Mouse (Mus musculus): Measurements from ENCODE around the gene Tor1aip2.

The Tor1aip2 gene

DNA sequence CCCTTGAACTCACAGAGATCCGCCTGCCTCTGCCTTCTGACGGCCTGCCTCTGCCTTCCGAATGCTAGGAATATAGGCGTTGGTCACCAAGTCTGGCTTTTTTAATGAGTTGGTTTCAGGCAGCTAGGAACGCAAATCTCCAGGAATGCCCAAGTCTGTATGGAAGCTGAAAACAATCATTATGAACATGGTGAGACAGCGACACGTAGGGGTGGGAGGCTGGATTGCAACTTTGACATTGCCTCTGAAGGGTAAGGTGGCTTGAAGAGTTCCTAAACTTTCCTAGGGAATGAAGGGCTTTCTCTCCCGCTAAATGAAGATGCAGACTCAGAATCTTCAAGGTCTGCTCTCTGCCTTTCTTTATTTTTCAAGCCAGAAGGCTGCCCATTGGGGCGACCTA is 75.9 kb downstream of the Tor1aip2 start:
- no peak for DNase-seq (ENCODE audit: low read depth, low spot score)

DNA sequence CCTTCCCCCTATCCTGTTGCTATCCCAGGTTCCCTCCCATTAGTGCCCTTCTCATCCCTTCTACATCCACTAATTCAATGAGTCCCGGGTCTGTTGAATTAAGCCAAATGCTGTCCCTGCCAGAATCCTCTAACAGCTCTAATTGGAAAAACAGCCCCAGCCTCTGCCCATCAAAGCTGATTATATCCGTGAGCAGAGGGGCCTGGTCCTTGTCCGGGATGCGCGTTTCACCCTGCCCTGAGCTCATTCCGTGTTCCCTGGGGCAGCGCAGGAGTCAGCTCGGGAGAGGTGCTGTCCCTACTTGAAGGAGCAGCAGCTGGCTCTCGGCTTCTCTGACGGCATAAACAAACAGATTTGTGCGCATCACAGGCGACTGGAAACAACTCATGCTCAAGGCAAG is 76.5 kb downstream of the Tor1aip2 start:
- DNase-seq (ENCODE audit: low read depth, low spot score): peak; percentile 11

DNA sequence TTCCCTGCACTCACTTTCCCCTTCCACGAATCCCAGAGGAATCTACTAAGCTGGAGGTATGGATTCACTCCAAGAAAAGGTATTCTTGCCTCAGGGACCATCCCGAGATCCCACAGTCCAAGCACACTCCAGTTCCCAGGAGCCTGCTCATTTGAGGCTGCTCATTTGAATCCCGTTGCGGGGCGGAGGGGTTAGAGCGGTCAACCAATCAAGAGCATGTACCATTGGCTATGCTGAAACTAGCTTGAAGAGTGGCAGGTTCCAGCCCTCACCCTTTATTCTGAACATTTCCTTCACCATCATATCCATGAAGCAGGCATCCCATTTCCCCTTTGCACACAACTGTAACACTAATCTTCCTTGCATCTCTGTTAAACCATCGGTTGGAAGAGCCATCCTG is 76.9 kb downstream of the Tor1aip2 start:
- no peak for DNase-seq (ENCODE audit: low read depth, low spot score)

DNA sequence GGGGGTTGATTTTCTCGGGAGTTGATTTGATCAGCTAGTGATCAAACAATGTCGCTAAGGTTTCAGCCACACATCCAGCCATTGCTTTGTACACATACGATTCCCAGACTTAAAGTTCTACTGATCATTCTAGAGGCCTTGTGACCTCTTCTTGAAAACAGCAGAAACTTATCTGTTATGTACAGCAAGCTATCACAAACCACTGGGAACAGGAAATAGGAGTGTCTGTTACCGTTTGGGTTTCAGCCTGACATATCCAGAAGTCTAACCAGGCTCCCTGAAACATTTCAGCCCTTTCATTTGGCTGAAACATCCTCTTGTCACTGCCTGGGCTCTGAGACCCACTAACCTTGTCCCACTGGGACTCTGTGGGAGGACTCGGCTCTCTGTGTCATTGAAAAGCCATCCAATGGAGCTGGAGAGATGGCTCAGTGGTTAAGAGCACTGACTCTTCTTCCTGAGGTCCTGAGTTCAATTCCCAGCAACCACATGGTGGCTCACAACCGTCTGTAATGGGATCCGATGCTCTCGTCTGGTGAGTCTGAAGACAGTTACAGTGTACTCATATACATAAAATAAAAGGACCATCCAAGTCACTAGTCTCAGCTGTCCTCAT is 78.8 kb downstream of the Tor1aip2 start:
- no peak for DNase-seq (ENCODE audit: low read depth, low spot score)

- DNase-seq (ENCODE audit: low read depth, low spot score): no peak
These were observed 81.6 kb downstream of the Tor1aip2 start for GRCm38 (mm10) chr1:156116770-156117169.
